Mouse (Mus musculus) heart, adult 2 months (tissue): ENCODE data around the gene Myd88.

ENCODE experiments used
- CTCF ChIP-seq: fragments of 200-600 bp; IDR thresholded peaks from 2 replicates; pipeline ENCODE4 v1.8.1; 2022; ENCODE audit warnings: antibody characterized with exemption, mild to moderate bottlenecking, moderate library complexity
- EP300 ChIP-seq: fragments of 200-500 bp; IDR thresholded peaks from 2 replicates; pipeline ENCODE4 v1.6.1; 2011; ENCODE audit warnings: low read depth, low read length, control low read depth; ENCODE audit not compliant: insufficient read depth
- POLR2A ChIP-seq: fragments of 200-500 bp; IDR thresholded peaks from 2 replicates; pipeline ENCODE4 v1.6.1; 2011; ENCODE audit warnings: mild to moderate bottlenecking, low read depth, low read length, control low read depth; ENCODE audit not compliant: insufficient read depth

- no peak for TF ChIP-seq CTCF
- no peak for TF ChIP-seq EP300
- TF ChIP-seq POLR2A: no peak
These were observed 49.0 kb upstream of the Myd88 start for GRCm38 (mm10) chr9:119390214-119390613.
